Mouse (Mus musculus) lung, postnatal 4 days (tissue): ENCODE measurements around the gene Nrxn1.

Source experiments
- DNase-seq, 2 experiments: peaks; one replicate each; pipeline ENCODE4 v3.0.0; 2021

Gene Nrxn1

GRCm38 (mm10) chr17:90425974-90426373, 666.9 kb downstream of the Nrxn1 start:
- DNase-seq: no peak

- DNase-seq: no peak
These were observed 670.3 kb downstream of the Nrxn1 start for GRCm38 (mm10) chr17:90422591-90422990.

GRCm38 (mm10) chr17:90420757-90421156, 672.1 kb downstream of the Nrxn1 start:
- no peak for DNase-seq

- DNase-seq: no peak
These were observed 673.3 kb downstream of the Nrxn1 start for GRCm38 (mm10) chr17:90419615-90420014.

- DNase-seq: no peak
These were observed 696.5 kb downstream of the Nrxn1 start for GRCm38 (mm10) chr17:90396357-90396756.

- no peak for DNase-seq
These were observed 698.3 kb downstream of the Nrxn1 start for GRCm38 (mm10) chr17:90394606-90395005.

- no peak for DNase-seq
These were observed 700.1 kb downstream of the Nrxn1 start for GRCm38 (mm10) chr17:90392751-90393150.

- DNase-seq: no peak
These were observed 702.3 kb downstream of the Nrxn1 start for GRCm38 (mm10) chr17:90390316-90391212.

GRCm38 (mm10) chr17:90384856-90385255, 708.0 kb downstream of the Nrxn1 start:
- no peak for DNase-seq

GRCm38 (mm10) chr17:90382496-90383443, 710.1 kb downstream of the Nrxn1 start:
- DNase-seq: no peak

GRCm38 (mm10) chr17:90376533-90376932, 716.3 kb downstream of the Nrxn1 start:
- no peak for DNase-seq

GRCm38 (mm10) chr17:90362169-90362568, 730.7 kb downstream of the Nrxn1 start:
- DNase-seq: no peak

GRCm38 (mm10) chr17:90349385-90350095, 743.3 kb downstream of the Nrxn1 start:
- DNase-seq: no peak

- DNase-seq: no peak
These were observed 746.0 kb downstream of the Nrxn1 start for GRCm38 (mm10) chr17:90346735-90347475.

GRCm38 (mm10) chr17:90333445-90333844, 759.4 kb downstream of the Nrxn1 start:
- DNase-seq: no peak

- no peak for DNase-seq
These were observed 769.2 kb downstream of the Nrxn1 start for GRCm38 (mm10) chr17:90323674-90324073.

GRCm38 (mm10) chr17:90272225-90272624, 820.6 kb downstream of the Nrxn1 start:
- DNase-seq: no peak

GRCm38 (mm10) chr17:90271165-90271564, 821.7 kb downstream of the Nrxn1 start:
- DNase-seq: no peak

- DNase-seq: no peak
These were observed 823.7 kb downstream of the Nrxn1 start for GRCm38 (mm10) chr17:90269143-90269542.

GRCm38 (mm10) chr17:90253451-90254131, 839.3 kb downstream of the Nrxn1 start:
- no peak for DNase-seq

GRCm38 (mm10) chr17:90252196-90252595, 840.7 kb downstream of the Nrxn1 start:
- no peak for DNase-seq
